In genomic region chr6:127456769-127457168, GRCm38 (mm10) we compare ENCODE assay signal across 23 mouse cellular contexts. TPM values are rescaled to one million over a fixed set of nuclear protein-coding genes. Genes with fewer than 3 reads are reported as not detected.
A peak's percentile ranks its signal among the peaks of the same experiment; 100 is the strongest.
DNase-seq lines count a peak whose midpoint lies in the region; ATAC-seq lines count a peak whose summit lies in the region.
"Had no signal": no experiment of that assay in that cellular context is flagged by ENCODE, and none has a peak within 500 bp of the region (broad histone marks: within the 10 kb centered on the region; RNA-seq: fewer than 3 reads in every experiment).

No protein-coding gene starts in this region.

- 95% methylated on average over 2 of the region's 2 CpGs for WGBS in forebrain, embryonic 12.5 days

- DNase-seq in heart, adult 11 months, result peak; percentile 45
- no peak for DNase-seq in heart, adult 8-10 months (ENCODE audit: low spot score)
- DNase-seq in A20 (ENCODE audit: low read depth, low spot score), result peak; percentile 75
- DNase-seq in splenic B cell, adult 2 months (ENCODE audit: low read depth, low spot score), result peak; percentile 48
- DNase-seq: adrenal gland, adult 8-10 months; adrenal gland, postnatal 14 days; adrenal gland, postnatal 36 days; cerebellum, adult 11-12 months; cerebellum, adult 2 months; cerebellum, adult 9-10 months; cerebellum, postnatal 10 days; cerebellum, postnatal 25 days; forebrain, postnatal 0 days had no signal

- H3K4me2 ChIP-seq in forebrain, embryonic 12.5 days, result no peak overlapping the region
- H3K4me2 ChIP-seq: embryonic facial prominence, embryonic 12.5 days; forebrain, embryonic 13.5 days; forebrain, embryonic 15.5 days had no signal

- H3K27me3 ChIP-seq in splenic B cell, adult 2 months (ENCODE audit: control insufficient read depth, insufficient read depth, low read length, poor library complexity, severe bottlenecking), result no peaks in the 10 kb centered on the region
- H3K27me3 ChIP-seq in forebrain, embryonic 12.5 days, result no peaks in the 10 kb centered on the region
- H3K27me3 ChIP-seq: embryonic facial prominence, embryonic 12.5 days; forebrain, embryonic 13.5 days; forebrain, embryonic 15.5 days; Patski had no signal

- no peak overlapping the region for H3K27ac ChIP-seq in forebrain, embryonic 12.5 days
- H3K27ac ChIP-seq: embryonic facial prominence, embryonic 10.5 days; embryonic facial prominence, embryonic 12.5 days; forebrain, embryonic 10.5 days; forebrain, embryonic 13.5 days; forebrain, embryonic 15.5 days had no signal

- H3K9ac ChIP-seq in forebrain, embryonic 12.5 days, result no peak overlapping the region
- H3K9ac ChIP-seq: embryonic facial prominence, embryonic 12.5 days; forebrain, embryonic 13.5 days; forebrain, embryonic 15.5 days; forebrain, postnatal 0 days had no signal

- no peak for ATAC-seq in forebrain, embryonic 12.5 days (ENCODE audit: low FRiP score)
- ATAC-seq: activated CD4-positive, CD25-positive, alpha-beta regulatory T cell, adult 4 months; forebrain, embryonic 13.5 days; forebrain, embryonic 15.5 days; forebrain, postnatal 0 days; Patski had no signal

- H3K9me3 ChIP-seq in forebrain, embryonic 12.5 days, result no peaks in the 10 kb centered on the region
- H3K9me3 ChIP-seq: embryonic facial prominence, embryonic 10.5 days; embryonic facial prominence, embryonic 12.5 days; forebrain, embryonic 10.5 days; forebrain, embryonic 13.5 days; forebrain, embryonic 15.5 days; G1E had no signal

- peaks cover 13% of the 10 kb centered on the region; the same call in 1 of the 2 replicates for H3K4me1 ChIP-seq in forebrain, embryonic 12.5 days

- H3K4me3 ChIP-seq in forebrain, embryonic 12.5 days (replicated peaks), result no peak overlapping the region
- H3K4me3 ChIP-seq: embryonic facial prominence, embryonic 10.5 days; embryonic facial prominence, embryonic 12.5 days; erythroblast, embryonic 14.5 days; forebrain, embryonic 10.5 days; forebrain, embryonic 13.5 days; forebrain, embryonic 15.5 days had no signal

- H3K36me3 ChIP-seq in splenic B cell, adult 2 months (ENCODE audit: control insufficient read depth, insufficient read depth, low read length, poor library complexity, severe bottlenecking), result no peaks in the 10 kb centered on the region
- no peaks in the 10 kb centered on the region for H3K36me3 ChIP-seq in forebrain, embryonic 12.5 days (replicated peaks)
- H3K36me3 ChIP-seq: embryonic facial prominence, embryonic 10.5 days; embryonic facial prominence, embryonic 12.5 days; forebrain, embryonic 10.5 days; forebrain, embryonic 15.5 days had no signal

RNA-seq across cellular contexts. Expression of gene Parp11, which starts 10.1 kb away (rescaled TPM):
- 1 to 10 TPM; 7.6 to 8.3 (median 8.1) TPM for total RNA-seq in heart, adult 8-10 months (2022)
- polyA plus RNA-seq in forebrain, embryonic 12.5 days (2016; fragmentation: Nextera tagmentation; extraction: Ambion mirVana), result 69.2 and 75.3 TPM in 2 replicates
